Mouse (Mus musculus): ENCODE results near the gene Tubb3. TPM values are rescaled to one million over a fixed set of nuclear protein-coding genes. Genes with fewer than 3 reads are reported as not detected.

The Tubb3 gene
- polyA plus RNA-seq, 1 experiment from 2014 or later = 11.2 TPM

GRCm38 (mm10) chr8:123387041-123387440 is 24.2 kb upstream of the Tubb3 start:
- H3K4me3 ChIP-seq (ENCODE audit: low read depth, low read length) = no peak overlapping the region
- no peaks in the 10 kb centered on the region for H3K27me3 ChIP-seq (ENCODE audit: control insufficient read depth, insufficient read depth, low read length)
- no peak overlapping the region for H3K4me2 ChIP-seq (ENCODE audit: low read depth, severe bottlenecking)
- H3K4me1 ChIP-seq (ENCODE audit: control insufficient read depth, insufficient read depth, low read length) = no peaks in the 10 kb centered on the region
- H3K9me3 ChIP-seq (ENCODE audit: control insufficient read depth, low read length) = no peaks in the 10 kb centered on the region
- WGBS = 80% methylated on average over 3 of the region's 3 CpGs
- DNase-seq (ENCODE audit: low spot score) (no peak), ATAC-seq (ENCODE audit: insufficient number of reproducible peaks, low FRiP score, low TSS enrichment, low read depth) (no peak)
- no peak overlapping the region for H3K27ac ChIP-seq (replicated peaks; ENCODE audit: low read depth, low read length)
- H3K36me3 ChIP-seq (ENCODE audit: control insufficient read depth, insufficient read depth, low read length) = peaks cover 48% of the 10 kb centered on the region
- H3K9ac ChIP-seq (ENCODE audit: low read length) = no peak overlapping the region

GRCm38 (mm10) chr8:123387801-123388200 is 23.4 kb upstream of the Tubb3 start:
- Histone ChIP-seq H3K4me3 (ENCODE audit: low read depth, low read length) (no peak overlapping the region), H3K4me1 (ENCODE audit: control insufficient read depth, insufficient read depth, low read length) (no peaks in the 10 kb centered on the region), H3K4me2 (ENCODE audit: low read depth, severe bottlenecking) (no peak overlapping the region), H3K9ac (ENCODE audit: low read length) (no peak overlapping the region), H3K27me3 (ENCODE audit: control insufficient read depth, insufficient read depth, low read length) (no peaks in the 10 kb centered on the region), H3K9me3 (ENCODE audit: control insufficient read depth, low read length) (no peaks in the 10 kb centered on the region), H3K36me3 (ENCODE audit: control insufficient read depth, insufficient read depth, low read length) (peaks cover 46% of the 10 kb centered on the region), H3K27ac (replicated peaks; ENCODE audit: low read depth, low read length) (no peak overlapping the region)
- DNase-seq (ENCODE audit: low spot score) (no peak), ATAC-seq (ENCODE audit: insufficient number of reproducible peaks, low FRiP score, low TSS enrichment, low read depth) (no peak)
- WGBS = 87% methylated on average over 8 of the region's 8 CpGs

- H3K4me2 ChIP-seq (ENCODE audit: low read depth, severe bottlenecking) = no peak overlapping the region
- H3K36me3 ChIP-seq (ENCODE audit: control insufficient read depth, insufficient read depth, low read length) = peaks cover 40% of the 10 kb centered on the region
- DNase-seq (ENCODE audit: low spot score) (no peak), ATAC-seq (ENCODE audit: insufficient number of reproducible peaks, low FRiP score, low TSS enrichment, low read depth) (no peak)
- no peak overlapping the region for H3K9ac ChIP-seq (ENCODE audit: low read length)
- H3K4me1 ChIP-seq (ENCODE audit: control insufficient read depth, insufficient read depth, low read length) = no peaks in the 10 kb centered on the region
- no peak overlapping the region for H3K27ac ChIP-seq (replicated peaks; ENCODE audit: low read depth, low read length)
- no peak overlapping the region for H3K4me3 ChIP-seq (ENCODE audit: low read depth, low read length)
- no peaks in the 10 kb centered on the region for H3K9me3 ChIP-seq (ENCODE audit: control insufficient read depth, low read length)
- 96% methylated on average over 7 of the region's 7 CpGs for WGBS
- H3K27me3 ChIP-seq (ENCODE audit: control insufficient read depth, insufficient read depth, low read length) = no peaks in the 10 kb centered on the region
Observed at GRCm38 (mm10) chr8:123389026-123389425, 22.2 kb upstream of the Tubb3 start.

- peaks cover 42% of the 10 kb centered on the region for H3K36me3 ChIP-seq (ENCODE audit: control insufficient read depth, insufficient read depth, low read length)
- H3K4me2 ChIP-seq (ENCODE audit: low read depth, severe bottlenecking) = no peak overlapping the region
- ATAC-seq (ENCODE audit: insufficient number of reproducible peaks, low FRiP score, low TSS enrichment, low read depth) (no peak), DNase-seq (ENCODE audit: low spot score) (no peak)
- no peak overlapping the region for H3K27ac ChIP-seq (replicated peaks; ENCODE audit: low read depth, low read length)
- H3K4me1 ChIP-seq (ENCODE audit: control insufficient read depth, insufficient read depth, low read length) = no peaks in the 10 kb centered on the region
- no peak overlapping the region for H3K4me3 ChIP-seq (ENCODE audit: low read depth, low read length)
- H3K9ac ChIP-seq (ENCODE audit: low read length) = no peak overlapping the region
- no peaks in the 10 kb centered on the region for H3K9me3 ChIP-seq (ENCODE audit: control insufficient read depth, low read length)
- no peaks in the 10 kb centered on the region for H3K27me3 ChIP-seq (ENCODE audit: control insufficient read depth, insufficient read depth, low read length)
- WGBS = 94% methylated on average over 13 of the region's 13 CpGs
Observed at GRCm38 (mm10) chr8:123398308-123398707, 12.9 kb upstream of the Tubb3 start.

DNA sequence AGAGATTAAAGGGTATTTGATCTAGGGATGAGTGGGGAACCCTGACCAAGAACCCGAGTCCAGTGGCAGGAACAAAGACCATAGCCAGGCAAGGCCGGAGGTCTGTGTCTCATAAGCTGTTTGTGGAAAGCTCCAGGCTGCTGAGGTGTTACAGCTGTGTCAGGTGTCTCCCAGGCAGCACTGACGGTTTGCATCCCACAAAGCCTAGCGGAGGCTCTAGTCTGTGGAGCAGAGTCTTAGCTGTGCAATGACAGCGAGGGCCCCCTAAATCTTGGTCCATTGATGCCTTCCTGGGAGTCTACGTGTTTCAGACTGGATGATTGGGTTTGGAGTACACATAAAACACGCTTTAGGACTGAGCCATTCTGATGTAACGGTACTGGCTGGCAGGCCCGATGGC is 9.3 kb upstream of the Tubb3 start:
- H3K36me3 ChIP-seq (ENCODE audit: control insufficient read depth, insufficient read depth, low read length) = peaks cover 24% of the 10 kb centered on the region
- H3K9me3 ChIP-seq (ENCODE audit: control insufficient read depth, low read length) = no peaks in the 10 kb centered on the region
- H3K9ac ChIP-seq (ENCODE audit: low read length) = no peak overlapping the region
- H3K4me1 ChIP-seq (ENCODE audit: control insufficient read depth, insufficient read depth, low read length) = no peaks in the 10 kb centered on the region
- WGBS = 91% methylated on average over 9 of the region's 9 CpGs
- H3K27me3 ChIP-seq (ENCODE audit: control insufficient read depth, insufficient read depth, low read length) = no peaks in the 10 kb centered on the region
- DNase-seq (ENCODE audit: low spot score) (no peak), ATAC-seq (ENCODE audit: insufficient number of reproducible peaks, low FRiP score, low TSS enrichment, low read depth) (no peak)
- no peak overlapping the region for H3K27ac ChIP-seq (replicated peaks; ENCODE audit: low read depth, low read length)
- H3K4me3 ChIP-seq (ENCODE audit: low read depth, low read length) = no peak overlapping the region
- no peak overlapping the region for H3K4me2 ChIP-seq (ENCODE audit: low read depth, severe bottlenecking)

GRCm38 (mm10) chr8:123402730-123403326 is 8.4 kb upstream of the Tubb3 start:
- Histone ChIP-seq H3K27me3 (ENCODE audit: control insufficient read depth, insufficient read depth, low read length) (no peaks in the 10 kb centered on the region; the same call in 1 of the 2 replicates), H3K9ac (ENCODE audit: low read length) (no peak overlapping the region), H3K4me1 (ENCODE audit: control insufficient read depth, insufficient read depth, low read length) (no peaks in the 10 kb centered on the region), H3K9me3 (ENCODE audit: control insufficient read depth, low read length) (no peaks in the 10 kb centered on the region), H3K4me3 (ENCODE audit: low read depth, low read length) (no peak overlapping the region), H3K4me2 (ENCODE audit: low read depth, severe bottlenecking) (no peak overlapping the region), H3K27ac (replicated peaks; ENCODE audit: low read depth, low read length) (no peak overlapping the region), H3K36me3 (ENCODE audit: control insufficient read depth, insufficient read depth, low read length) (peaks cover 22% of the 10 kb centered on the region)
- DNase-seq (ENCODE audit: low spot score) (no peak), ATAC-seq (ENCODE audit: insufficient number of reproducible peaks, low FRiP score, low TSS enrichment, low read depth) (no peak)
- WGBS = 93% methylated on average over 9 of the region's 9 CpGs

DNA sequence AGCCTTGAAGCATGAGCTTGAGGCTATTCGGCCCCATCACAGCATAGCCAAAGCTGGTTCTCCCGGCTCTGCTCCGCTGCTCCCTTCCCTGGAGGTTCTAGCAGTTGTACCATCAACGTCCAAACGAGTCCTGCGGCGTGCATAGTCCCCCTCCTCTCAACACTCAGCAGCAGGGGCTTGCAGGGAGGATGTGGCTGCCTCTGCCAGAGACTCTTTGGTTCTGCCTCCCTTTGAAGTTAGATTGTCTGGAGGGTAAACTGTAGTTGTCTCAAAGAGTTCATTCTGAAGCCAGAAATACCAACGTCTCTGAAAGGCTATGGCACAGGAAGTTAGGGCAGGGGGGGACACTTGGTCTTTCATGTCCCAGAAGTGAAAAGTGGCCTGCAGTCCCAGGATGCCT is 6.7 kb upstream of the Tubb3 start:
- H3K27ac ChIP-seq (replicated peaks; ENCODE audit: low read depth, low read length) = no peak overlapping the region
- no peak for DNase-seq (ENCODE audit: low spot score)
- no peak overlapping the region for H3K4me2 ChIP-seq (ENCODE audit: low read depth, severe bottlenecking)
- peaks cover 7% of the 10 kb centered on the region for H3K27me3 ChIP-seq (ENCODE audit: control insufficient read depth, insufficient read depth, low read length)
- no peaks in the 10 kb centered on the region for H3K9me3 ChIP-seq (ENCODE audit: control insufficient read depth, low read length)
- peaks cover 14% of the 10 kb centered on the region for H3K36me3 ChIP-seq (ENCODE audit: control insufficient read depth, insufficient read depth, low read length)
- H3K9ac ChIP-seq (ENCODE audit: low read length) = no peak overlapping the region
- no peak overlapping the region for H3K4me3 ChIP-seq (ENCODE audit: low read depth, low read length)
- no peak for ATAC-seq (ENCODE audit: insufficient number of reproducible peaks, low FRiP score, low TSS enrichment, low read depth)
- H3K4me1 ChIP-seq (ENCODE audit: control insufficient read depth, insufficient read depth, low read length) = no peaks in the 10 kb centered on the region
- 41% methylated on average over 8 of the region's 8 CpGs for WGBS

- Histone ChIP-seq H3K27me3 (ENCODE audit: control insufficient read depth, insufficient read depth, low read length) (peaks cover 29% of the 10 kb centered on the region), H3K4me2 (ENCODE audit: low read depth, severe bottlenecking) (no peak within 1 kb of the TSS), H3K9ac (ENCODE audit: low read length) (no peak within 1 kb of the TSS), H3K4me3 (ENCODE audit: low read depth, low read length) (no peak within 1 kb of the TSS), H3K36me3 (ENCODE audit: control insufficient read depth, insufficient read depth, low read length) (peaks cover 4% of the 10 kb centered on the region), H3K4me1 (ENCODE audit: control insufficient read depth, insufficient read depth, low read length) (no peaks in the 10 kb centered on the region), H3K9me3 (ENCODE audit: control insufficient read depth, low read length) (no peaks in the 10 kb centered on the region), H3K27ac (replicated peaks; ENCODE audit: low read depth, low read length) (no peak within 1 kb of the TSS)
- DNase-seq (ENCODE audit: low spot score) (peak; percentile 73), ATAC-seq (ENCODE audit: insufficient number of reproducible peaks, low FRiP score, low TSS enrichment, low read depth) (no peak)
- WGBS = 9% methylated on average over 4 of the region's 4 CpGs
Observed at GRCm38 (mm10) chr8:123406786-123407185, 4.4 kb upstream of the Tubb3 start, which contains the start of gene Mc1r. Gene Mc1r (plus strand): TSS chr8:123407107.

DNA sequence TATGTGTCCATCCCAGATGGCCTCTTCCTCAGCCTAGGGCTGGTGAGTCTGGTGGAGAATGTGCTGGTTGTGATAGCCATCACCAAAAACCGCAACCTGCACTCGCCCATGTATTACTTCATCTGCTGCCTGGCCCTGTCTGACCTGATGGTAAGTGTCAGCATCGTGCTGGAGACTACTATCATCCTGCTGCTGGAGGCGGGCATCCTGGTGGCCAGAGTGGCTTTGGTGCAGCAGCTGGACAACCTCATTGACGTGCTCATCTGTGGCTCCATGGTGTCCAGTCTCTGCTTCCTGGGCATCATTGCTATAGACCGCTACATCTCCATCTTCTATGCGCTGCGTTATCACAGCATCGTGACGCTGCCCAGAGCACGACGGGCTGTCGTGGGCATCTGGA is 3.6 kb upstream of the Tubb3 start:
- Histone ChIP-seq H3K27ac (replicated peaks; ENCODE audit: low read depth, low read length) (no peak overlapping the region), H3K4me1 (ENCODE audit: control insufficient read depth, insufficient read depth, low read length) (0 out of 2 replicates have a peak, but pooled peaks cover 2% of the 10 kb centered on the region), H3K4me3 (ENCODE audit: low read depth, low read length) (no peak overlapping the region), H3K9ac (ENCODE audit: low read length) (no peak overlapping the region), H3K36me3 (ENCODE audit: control insufficient read depth, insufficient read depth, low read length) (no peaks in the 10 kb centered on the region), H3K4me2 (ENCODE audit: low read depth, severe bottlenecking) (no peak overlapping the region), H3K9me3 (ENCODE audit: control insufficient read depth, low read length) (no peaks in the 10 kb centered on the region), H3K27me3 (ENCODE audit: control insufficient read depth, insufficient read depth, low read length) (peaks cover 38% of the 10 kb centered on the region)
- ATAC-seq (ENCODE audit: insufficient number of reproducible peaks, low FRiP score, low TSS enrichment, low read depth) (no peak), DNase-seq (ENCODE audit: low spot score) (no peak)
- WGBS = 89% methylated on average over 13 of the region's 13 CpGs
